Mouse (Mus musculus): ENCODE measurements at regions not wholly inside any gene's neighbourhood (a gene's known extent, or its start where the extent isn't known, plus 50 kb on each side); places are given as distances from the start of the nearest gene placed in this dataset.

- no peak for ATAC-seq
- no peak for TF ChIP-seq CTCF (IDR thresholded peaks at IDR 0.05)
- H3K27me3 ChIP-seq, result peaks cover 5% of the 10 kb centered on the region
- in situ Hi-C loops (cut with MboI; ENCODE audit: low pct_unique_long_range_greater_than_20kb), result no loop called here
- CTCF ChIA-PET, result no interaction called here
- no peak for DNase-seq (ENCODE audit: low read depth, low spot score)
- POLR2A ChIA-PET, result no interaction called here
Measured at GRCm38 (mm10) chr3:149865945-149866344, 875.6 kb upstream of the Adgrl2 start.

- DNase-seq (ENCODE audit: low read depth, low spot score) (no peak), ATAC-seq (no peak)
- no peaks in the 10 kb centered on the region for H3K27me3 ChIP-seq
- CTCF ChIA-PET, result no interaction called here
- in situ Hi-C loops (cut with MboI; ENCODE audit: low pct_unique_long_range_greater_than_20kb), result no loop called here
- POLR2A ChIA-PET, result no interaction called here
- TF ChIP-seq CTCF (IDR thresholded peaks at IDR 0.05), result no peak
Measured at GRCm38 (mm10) chr3:149846941-149847539, 856.7 kb upstream of the Adgrl2 start.

- in situ Hi-C loops (cut with MboI; ENCODE audit: low pct_unique_long_range_greater_than_20kb), result no loop called here
- DNase-seq (ENCODE audit: low read depth, low spot score), result no peak
- no peak for TF ChIP-seq CTCF (IDR thresholded peaks at IDR 0.05)
- ChIA-PET CTCF (no interaction called here), POLR2A (no interaction called here)
- no peak for ATAC-seq
- no peaks in the 10 kb centered on the region for H3K27me3 ChIP-seq
Measured at GRCm38 (mm10) chr3:149845826-149846486, 855.6 kb upstream of the Adgrl2 start.

- no peak for TF ChIP-seq CTCF (IDR thresholded peaks at IDR 0.05)
- DNase-seq (ENCODE audit: low read depth, low spot score) (no peak), ATAC-seq (no peak)
- ChIA-PET CTCF (no interaction called here), POLR2A (no interaction called here)
- H3K27me3 ChIP-seq, result no peaks in the 10 kb centered on the region
- in situ Hi-C loops (cut with MboI; ENCODE audit: low pct_unique_long_range_greater_than_20kb), result no loop called here
Measured at GRCm38 (mm10) chr3:149845083-149845825, 854.9 kb upstream of the Adgrl2 start.

- in situ Hi-C loops (cut with MboI; ENCODE audit: low pct_unique_long_range_greater_than_20kb), result no loop called here
- no peak for DNase-seq (ENCODE audit: low read depth, low spot score)
- ChIA-PET POLR2A (no interaction called here), CTCF (no interaction called here)
- TF ChIP-seq CTCF (IDR thresholded peaks at IDR 0.05), result no peak
- H3K27me3 ChIP-seq, result no peaks in the 10 kb centered on the region
- no peak for ATAC-seq
Measured at GRCm38 (mm10) chr3:149837921-149838320, 847.6 kb upstream of the Adgrl2 start.

GRCm38 (mm10) chr3:149836467-149837233 is 846.3 kb upstream of the Adgrl2 start:
- in situ Hi-C loops (cut with MboI; ENCODE audit: low pct_unique_long_range_greater_than_20kb), result no loop called here
- ChIA-PET POLR2A (no interaction called here), CTCF (interaction anchor here (0.8 to 1.5 kb wide), 3 partner anchors 11 to 181 kb away, joined by 3 to 4 read pairs (median 3); no protein-coding TSS in a partner anchor)
- no peaks in the 10 kb centered on the region for H3K27me3 ChIP-seq
- no peak for ATAC-seq
- TF ChIP-seq CTCF (IDR thresholded peaks at IDR 0.05), result no peak
- no peak for DNase-seq (ENCODE audit: low read depth, low spot score)

- in situ Hi-C loops (cut with MboI; ENCODE audit: low pct_unique_long_range_greater_than_20kb), result no loop called here
- CTCF ChIA-PET, result interaction anchor here (0.9 kb wide), 1 partner anchor 13 kb away, joined by 3 read pairs; no protein-coding TSS in a partner anchor
- no peak for ATAC-seq
Measured at GRCm38 (mm10) chr3:149827181-149827580, 836.8 kb upstream of the Adgrl2 start.

GRCm38 (mm10) chr3:149826757-149827156 is 836.4 kb upstream of the Adgrl2 start:
- ChIA-PET POLR2A (no interaction called here), CTCF (no interaction called here)
- ATAC-seq (no peak), DNase-seq (ENCODE audit: low read depth, low spot score) (no peak)
- no peaks in the 10 kb centered on the region for H3K27me3 ChIP-seq
- TF ChIP-seq CTCF (IDR thresholded peaks at IDR 0.05), result no peak
- in situ Hi-C loops (cut with MboI; ENCODE audit: low pct_unique_long_range_greater_than_20kb), result no loop called here

More at GRCm38 (mm10) chr3:149827181-149827580, 836.8 kb upstream of the Adgrl2 start:
- no peaks in the 10 kb centered on the region for H3K27me3 ChIP-seq
- DNase-seq (ENCODE audit: low read depth, low spot score), result no peak
- POLR2A ChIA-PET, result no interaction called here
- TF ChIP-seq CTCF (IDR thresholded peaks at IDR 0.05), result no peak

GRCm38 (mm10) chr3:149820670-149821069 is 830.3 kb upstream of the Adgrl2 start:
- H3K27me3 ChIP-seq, result no peaks in the 10 kb centered on the region
- DNase-seq (ENCODE audit: low read depth, low spot score), result no peak
- no peak for TF ChIP-seq CTCF (IDR thresholded peaks at IDR 0.05)
- ATAC-seq, result no peak
- ChIA-PET CTCF (no interaction called here), POLR2A (no interaction called here)
- in situ Hi-C loops (cut with MboI; ENCODE audit: low pct_unique_long_range_greater_than_20kb), result no loop called here

- POLR2A ChIA-PET, result no interaction called here
- no peak for ATAC-seq
- in situ Hi-C loops (cut with MboI; ENCODE audit: low pct_unique_long_range_greater_than_20kb), result no loop called here
- TF ChIP-seq CTCF (IDR thresholded peaks at IDR 0.05), result no peak
- CTCF ChIA-PET, result no interaction called here
- DNase-seq (ENCODE audit: low read depth, low spot score), result no peak
- H3K27me3 ChIP-seq, result no peaks in the 10 kb centered on the region
Measured at GRCm38 (mm10) chr3:149819863-149820262, 829.5 kb upstream of the Adgrl2 start.

GRCm38 (mm10) chr3:149819081-149819480 is 828.7 kb upstream of the Adgrl2 start:
- no peak for TF ChIP-seq CTCF (IDR thresholded peaks at IDR 0.05)
- ATAC-seq, result no peak
- no peaks in the 10 kb centered on the region for H3K27me3 ChIP-seq
- ChIA-PET POLR2A (no interaction called here), CTCF (no interaction called here)
- in situ Hi-C loops (cut with MboI; ENCODE audit: low pct_unique_long_range_greater_than_20kb), result no loop called here
- DNase-seq (ENCODE audit: low read depth, low spot score), result no peak
